Mouse (Mus musculus) MEL (cell line): ENCODE measurements around the gene Dnajc30.

Source experiments
- HCFC1 ChIP-seq: IDR thresholded peaks from 2 replicates; pipeline ENCODE4 v1.6.1; 2012; ENCODE audit warnings: low read depth, mild to moderate bottlenecking, inconsistent platforms, low read length, improper control_type of control experiment, moderate library complexity
- MAZ ChIP-seq: IDR thresholded peaks from 2 replicates; pipeline ENCODE4 v1.6.1; 2012; ENCODE audit warnings: low read depth, mild to moderate bottlenecking, inconsistent platforms, low read length, improper control_type of control experiment
- MEF2A ChIP-seq: IDR thresholded peaks from 2 replicates; pipeline ENCODE4 v1.6.1; 2014; ENCODE audit warnings: low read depth, mild to moderate bottlenecking, inconsistent platforms, low read length, improper control_type of control experiment; ENCODE audit not compliant: poor library complexity, insufficient replicate concordance, severe bottlenecking; ENCODE audit errors: extremely low read depth
- POLR2A ChIP-seq, 2 experiments: IDR thresholded peaks; 2 replicates each; pipeline ENCODE4 v1.6.1; 2011 to 2012; ENCODE audit warnings: low read length in 2 of 2, mild to moderate bottlenecking in 2 of 2, control low read depth in 1 of 2, improper control_type of control experiment in 1 of 2, low read depth in 1 of 2, moderate library complexity in 1 of 2; ENCODE audit not compliant: control insufficient read depth in 1 of 2, insufficient read depth in 1 of 2, poor library complexity in 1 of 2
- TBP ChIP-seq: IDR thresholded peaks from 2 replicates; pipeline ENCODE4 v1.8.0; 2011; ENCODE audit warnings: low read depth, low read length, improper control_type of control experiment

DNA sequence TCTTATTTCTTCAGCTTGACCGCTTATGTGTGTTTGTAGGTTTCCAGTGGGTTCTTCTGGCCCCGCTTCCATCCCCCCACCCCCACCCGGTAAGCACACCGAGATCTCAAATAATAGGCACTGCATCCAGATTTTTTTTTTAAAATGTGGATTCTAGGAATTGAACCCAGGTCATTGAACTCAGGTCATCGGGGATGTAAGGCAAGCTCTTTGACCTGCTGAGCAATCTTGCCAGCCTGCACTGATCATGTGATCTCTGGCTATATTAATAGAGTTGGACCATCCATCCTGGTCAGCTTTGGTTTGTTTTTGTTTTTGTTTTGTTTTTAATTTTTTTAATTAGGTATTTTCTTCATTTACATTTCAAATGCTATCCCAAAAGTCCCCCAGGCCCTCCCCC is 31.4 kb upstream of the Dnajc30 start:
- no peak for TF ChIP-seq TBP
- TF ChIP-seq POLR2A (IDR thresholded peaks at IDR 0.05; ENCODE audit: control insufficient read depth in 1 of 2, insufficient read depth in 1 of 2, low read depth in 1 of 2, low read length in 2 of 2, poor library complexity in 1 of 2) = no peak
- TF ChIP-seq MEF2A = no peak
- no peak for TF ChIP-seq HCFC1
- no peak for TF ChIP-seq MAZ
